Mouse (Mus musculus): ENCODE data around the gene Gfi1b.

Gfi1b gene

GRCm38 (mm10) chr2:28624870-28625269 lies 3.1 kb upstream of the Gfi1b start:
- no peak for DNase-seq (ENCODE audit: extremely low spot score, low read depth, low spot score)

GRCm38 (mm10) chr2:28622521-28623124 lies 841 bp upstream of the Gfi1b start:
- DNase-seq (ENCODE audit: extremely low spot score, low read depth, low spot score), result no peak

GRCm38 (mm10) chr2:28621111-28621510 lies 671 bp downstream of the Gfi1b start:
- no peak for DNase-seq (ENCODE audit: extremely low spot score, low read depth, low spot score)

- DNase-seq (ENCODE audit: extremely low spot score, low read depth, low spot score), result no peak
Observed at GRCm38 (mm10) chr2:28620522-28620921, 1.3 kb downstream of the Gfi1b start.

- DNase-seq (ENCODE audit: extremely low spot score, low read depth, low spot score), result no peak
Observed at GRCm38 (mm10) chr2:28619369-28619768, 2.4 kb downstream of the Gfi1b start.

GRCm38 (mm10) chr2:28618777-28619336 lies 2.9 kb downstream of the Gfi1b start:
- no peak for DNase-seq (ENCODE audit: extremely low spot score, low read depth, low spot score)

- no peak for DNase-seq (ENCODE audit: extremely low spot score, low read depth, low spot score)
Observed at GRCm38 (mm10) chr2:28617498-28618486, 4.0 kb downstream of the Gfi1b start.

- DNase-seq (ENCODE audit: extremely low spot score, low read depth, low spot score), result no peak
Observed at GRCm38 (mm10) chr2:28616874-28617273, 4.9 kb downstream of the Gfi1b start.

GRCm38 (mm10) chr2:28616358-28616757 lies 5.4 kb downstream of the Gfi1b start:
- DNase-seq (ENCODE audit: extremely low spot score, low read depth, low spot score), result no peak

- no peak for DNase-seq (ENCODE audit: extremely low spot score, low read depth, low spot score)
Observed at GRCm38 (mm10) chr2:28613599-28613998, 8.2 kb downstream of the Gfi1b start.

- DNase-seq (ENCODE audit: extremely low spot score, low read depth, low spot score), result no peak
Observed at GRCm38 (mm10) chr2:28612436-28613063, 9.2 kb downstream of the Gfi1b start.

- no peak for DNase-seq (ENCODE audit: extremely low spot score, low read depth, low spot score)
Observed at GRCm38 (mm10) chr2:28611407-28611787, 10.4 kb downstream of the Gfi1b start.

- no peak for DNase-seq (ENCODE audit: extremely low spot score, low read depth, low spot score)
Observed at GRCm38 (mm10) chr2:28610716-28611406, 10.9 kb downstream of the Gfi1b start.

GRCm38 (mm10) chr2:28609851-28610250 lies 11.9 kb downstream of the Gfi1b start:
- DNase-seq (ENCODE audit: extremely low spot score, low read depth, low spot score), result no peak

- no peak for DNase-seq (ENCODE audit: extremely low spot score, low read depth, low spot score)
Observed at GRCm38 (mm10) chr2:28607341-28608165, 14.2 kb downstream of the Gfi1b start.

- DNase-seq (ENCODE audit: extremely low spot score, low read depth, low spot score), result no peak
Observed at GRCm38 (mm10) chr2:28606601-28607340, 15.0 kb downstream of the Gfi1b start.

- DNase-seq (ENCODE audit: extremely low spot score, low read depth, low spot score), result no peak
Observed at GRCm38 (mm10) chr2:28605789-28606541, 15.8 kb downstream of the Gfi1b start.

- no peak for DNase-seq (ENCODE audit: extremely low spot score, low read depth, low spot score)
Observed at GRCm38 (mm10) chr2:28603542-28603941, 18.2 kb downstream of the Gfi1b start.
